Mouse (Mus musculus) left cerebral cortex, postnatal 10 days (tissue): ENCODE data around the gene Trmt10a. TPM values are rescaled to one million over a fixed set of nuclear protein-coding genes. Genes with fewer than 3 reads are reported as not detected.

ENCODE experiments used
- DNase-seq, 2 experiments: peaks; one replicate each; pipeline ENCODE4 v3.0.0; 2021 to 2022; ENCODE audit warnings: low spot score in 2 of 2, mixed read lengths in 1 of 2; ENCODE audit errors: extremely low spot score in 1 of 2
- intact Hi-C: fragments of 180-260 bp; cut with DNase I; formaldehyde crosslinking; loops from one replicate; pipeline ENCODE4 v1.15.1; 2025
- total RNA-seq, 2 experiments: library from RNA; stranded (reverse); gene quantifications; 2 replicates each; pipeline ENCODE4 v1.2.3; 2021

Gene Trmt10a
- total RNA-seq, 2 experiments from 2014 or later: 4.1 to 7.7 TPM

GRCm38 (mm10) chr3:138185290-138185689, 42.0 kb downstream of the Trmt10a start:
- intact Hi-C loops: no loop called here
- peak in 1 of 2 experiments; percentile 48 for DNase-seq

DNA sequence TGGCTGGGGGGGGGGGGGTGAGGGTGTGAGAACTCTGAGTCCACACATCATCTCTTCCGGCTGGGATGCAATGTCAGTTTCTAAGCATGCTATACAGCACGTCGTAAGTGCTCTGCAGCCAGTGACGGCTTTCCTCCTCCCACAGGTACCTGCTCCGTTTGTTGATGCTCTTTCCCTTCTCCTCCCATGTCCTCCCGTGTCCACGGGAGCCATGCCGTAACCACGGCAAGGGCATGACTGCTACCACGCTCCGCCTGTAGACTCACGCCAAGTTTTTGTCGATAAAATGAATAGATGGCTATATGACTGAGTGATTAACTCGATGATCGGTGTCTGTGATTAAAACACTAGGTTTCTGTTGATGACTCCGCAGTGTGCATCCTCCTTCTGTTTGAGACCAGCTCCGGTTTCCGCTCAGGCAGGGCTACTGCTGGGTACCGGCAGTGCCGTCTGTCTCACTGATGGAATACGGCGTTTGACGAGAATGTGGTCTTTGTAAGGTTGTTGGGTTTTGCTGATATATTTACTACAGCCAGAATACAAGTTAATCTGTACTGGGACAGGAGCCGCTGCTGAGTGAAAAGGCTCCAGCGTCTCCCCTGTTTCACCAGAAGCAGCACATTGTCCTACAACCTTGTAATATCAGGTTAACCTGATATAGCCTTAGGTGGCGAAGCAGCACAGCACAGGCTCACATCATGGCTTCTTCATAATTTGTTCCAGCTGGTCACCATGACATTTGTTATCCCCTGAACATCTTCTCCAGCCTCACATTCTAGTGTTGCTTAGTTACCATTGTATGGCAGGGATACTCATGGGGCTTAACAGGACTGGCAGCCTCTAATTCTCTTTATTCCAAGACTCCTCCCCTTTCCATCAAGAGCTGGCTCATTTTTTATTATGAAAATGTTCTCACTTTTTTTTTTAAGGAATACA, 43.0 kb downstream of the Trmt10a start:
- DNase-seq: no peak
- intact Hi-C loops: no loop called here

GRCm38 (mm10) chr3:138192260-138192659, 49.0 kb downstream of the Trmt10a start:
- intact Hi-C loops: loop anchor here (10.0 kb wide), 1 partner anchor 213 kb away; no protein-coding TSS in a partner anchor

DNA sequence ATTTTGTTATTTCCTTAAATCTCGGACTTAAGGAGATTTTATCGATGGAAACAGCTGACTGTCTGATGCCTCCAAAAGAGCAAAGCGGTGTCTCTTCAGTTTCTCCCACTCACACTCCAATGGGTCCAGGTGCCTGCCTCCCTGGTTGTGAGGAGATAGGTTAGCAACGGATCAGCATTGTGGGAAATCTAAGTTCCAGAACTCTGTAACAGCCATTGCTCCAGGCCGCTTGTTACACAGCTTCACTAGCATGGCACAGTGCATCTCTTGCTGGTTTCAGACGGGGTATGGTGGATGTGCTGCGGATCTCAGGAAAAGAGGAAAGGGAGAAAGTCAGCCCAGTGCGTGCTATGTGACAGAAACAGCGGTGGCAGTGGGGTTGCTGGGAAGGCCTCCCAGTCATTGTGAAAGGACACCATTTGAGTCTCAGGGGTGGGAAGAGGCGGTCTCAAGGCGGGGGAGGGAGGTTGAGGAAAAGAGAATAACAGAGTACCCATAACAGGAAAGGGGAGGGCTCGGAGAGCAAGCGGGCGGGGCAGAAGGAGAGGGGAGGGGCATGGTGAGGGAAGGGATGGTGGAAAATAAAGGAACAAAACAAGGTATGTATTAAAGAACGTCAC, 50.5 kb downstream of the Trmt10a start, which contains the start of gene 4930579F01Rik:
4930579F01Rik (minus strand) TSS at position 143 of the 620 bp plus-strand sequence.
- intact Hi-C loops: loop anchor here (10.0 kb wide), 1 partner anchor 211 kb away; no protein-coding TSS in a partner anchor
- no peak for DNase-seq

More at GRCm38 (mm10) chr3:138192260-138192659, 49.0 kb downstream of the Trmt10a start:
- DNase-seq: no peak

GRCm38 (mm10) chr3:138197093-138197492, 53.8 kb downstream of the Trmt10a start:
- intact Hi-C loops: loop anchor here (5.0 to 10.0 kb wide), 2 partner anchors 208 to 235 kb away; no protein-coding TSS in a partner anchor
- DNase-seq: no peak

GRCm38 (mm10) chr3:138197556-138197955, 54.3 kb downstream of the Trmt10a start:
- intact Hi-C loops: loop anchor here (5.0 to 10.0 kb wide), 2 partner anchors 207 to 235 kb away; no protein-coding TSS in a partner anchor
- no peak for DNase-seq

DNA sequence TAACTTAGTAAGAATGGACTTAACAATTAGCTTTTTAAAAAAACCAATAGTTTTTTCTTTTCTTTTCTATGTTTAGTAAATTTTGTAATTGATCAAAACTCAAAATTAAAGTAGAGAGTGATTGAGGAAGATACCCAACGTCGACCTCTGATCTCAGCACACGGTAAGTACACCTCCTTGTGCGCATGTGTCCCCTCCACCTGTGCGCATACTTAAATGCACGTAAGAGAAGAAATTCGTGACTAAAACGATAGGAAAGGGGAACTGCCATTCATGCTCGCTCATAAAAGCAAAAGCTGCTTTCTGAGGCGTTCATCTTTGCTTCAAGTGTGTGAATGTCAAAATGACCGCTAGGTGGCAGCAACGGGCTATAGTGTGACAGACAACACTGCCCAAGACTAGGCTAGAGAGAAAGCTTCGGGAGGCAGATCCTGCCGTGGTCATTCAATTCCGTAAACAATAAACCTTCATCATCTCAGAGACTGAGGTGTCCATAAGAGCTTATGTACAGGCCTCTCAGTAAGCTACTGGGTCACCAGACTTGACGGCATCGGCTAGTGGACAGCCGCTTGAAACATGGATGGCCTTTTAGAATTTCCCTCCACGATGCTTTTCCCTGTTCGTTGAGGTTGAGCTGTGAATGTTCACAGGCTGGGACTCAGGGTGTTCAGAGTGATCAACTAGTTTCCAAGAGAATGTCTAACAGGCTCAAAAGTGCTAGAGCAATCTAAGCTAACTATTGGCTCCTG, 54.9 kb downstream of the Trmt10a start:
- intact Hi-C loops: loop anchor here (5.0 to 10.0 kb wide), 2 partner anchors 207 to 234 kb away; no protein-coding TSS in a partner anchor
- peak; percentile 87 to 92 for DNase-seq

DNA sequence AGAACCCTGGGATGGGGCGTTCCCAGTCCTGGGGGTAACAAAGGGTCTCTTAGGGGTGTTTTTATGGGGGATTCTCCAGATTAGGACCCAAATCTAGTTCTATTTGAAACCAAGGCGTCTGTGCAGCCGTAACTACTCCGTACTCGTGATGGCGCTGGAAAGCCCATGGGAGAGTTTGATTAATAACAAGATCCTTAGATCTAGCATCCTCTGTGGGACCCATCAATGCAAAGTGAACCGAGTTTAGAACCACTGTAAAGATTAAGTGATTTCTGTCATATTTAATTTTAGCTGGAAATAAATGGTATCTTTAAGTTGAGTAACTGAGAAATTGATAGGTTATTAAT, 55.4 kb downstream of the Trmt10a start:
- intact Hi-C loops: loop anchor here (5.0 to 10.0 kb wide), 2 partner anchors 206 to 234 kb away; no protein-coding TSS in a partner anchor
- DNase-seq: no peak

- intact Hi-C loops: no loop called here
Measured at GRCm38 (mm10) chr3:138208821-138209220, 65.6 kb downstream of the Trmt10a start.

More at GRCm38 (mm10) chr3:138208821-138209220, 65.6 kb downstream of the Trmt10a start:
- DNase-seq: no peak

Other genes starting within 250 kb of the Trmt10a start
- gene Lamtor3, start 224.9 kb upstream of the Trmt10a start, total RNA-seq: 10 to 100 TPM; 66.2 to 68.8 TPM
- 1 to 10 TPM; 2.4 to 4.0 TPM for gene Dapp1, start 161.9 kb upstream of the Trmt10a start, total RNA-seq
- 1 to 10 TPM; 1.7 to 3.9 TPM for gene 1110002E22Rik, start 78.4 kb upstream of the Trmt10a start, total RNA-seq
- not detected for gene Gm5105, start 76.1 kb upstream of the Trmt10a start, total RNA-seq
- gene Mttp, start 1.5 kb downstream of the Trmt10a start, total RNA-seq: 1 to 10 TPM; 4.4 to 4.9 TPM
- gene 4930579F01Rik, start 50.4 kb downstream of the Trmt10a start, total RNA-seq: not detected
- gene Adh7, start 74.3 kb downstream of the Trmt10a start, total RNA-seq: under 1 TPM; 0.10 to 0.49 TPM
- 1 to 10 TPM; 2.0 to 3.4 TPM for gene Adh1, start 117.5 kb downstream of the Trmt10a start, total RNA-seq
- not detected for gene Adh6a, start 169.8 kb downstream of the Trmt10a start, total RNA-seq
- gene Adh6b, start 198.3 kb downstream of the Trmt10a start, total RNA-seq: not detected